ENCODE assay signal across 7 mouse cellular contexts in genomic region chr6:134928096-134928888, GRCm38 (mm10). TPM values are rescaled to one million over a fixed set of nuclear protein-coding genes. Genes with fewer than 3 reads are reported as not detected.
DNase-seq lines count a peak whose midpoint lies in the region; ATAC-seq and TF ChIP-seq lines count a peak whose summit lies in the region.

No protein-coding gene starts in this region.

- peaks cover 22% of the 10 kb centered on the region for H3K4me1 ChIP-seq in intestine, embryonic 14.5 days (replicated peaks; ENCODE audit: control insufficient read depth, insufficient read depth, low read length)
- peaks cover 7% of the 10 kb centered on the region; the same call in 1 of the 2 replicates for H3K4me1 ChIP-seq in limb, embryonic 11.5 days (ENCODE audit: control insufficient read depth, insufficient read depth, low read length)
- peaks cover 40% of the 10 kb centered on the region for H3K4me1 ChIP-seq in midbrain, embryonic 13.5 days (replicated peaks)
- peaks cover 2% of the 10 kb centered on the region; the same call in 1 of the 2 replicates for H3K4me1 ChIP-seq in small intestine, adult 2 months (ENCODE audit: control insufficient read depth, insufficient read depth, insufficient read length, low read length)

- peak overlapping the region; percentile 100 for H3K27ac ChIP-seq in intestine, embryonic 14.5 days (ENCODE audit: low read depth)
- peak overlapping the region; percentile 99 for H3K27ac ChIP-seq in limb, embryonic 11.5 days (replicated peaks; ENCODE audit: low read depth, low read length)
- peak overlapping the region; percentile 97 for H3K27ac ChIP-seq in midbrain, embryonic 13.5 days
- H3K27ac ChIP-seq in small intestine, adult 2 months (ENCODE audit: insufficient read depth, low read depth, low read length): peak overlapping the region; percentile 98

- peak; percentile 89 for ATAC-seq in intestine, embryonic 14.5 days (replicated peaks; ENCODE audit: low FRiP score, low TSS enrichment, low read depth)
- peak; percentile 95 for ATAC-seq in limb, embryonic 11.5 days (ENCODE audit: insufficient number of reproducible peaks, low FRiP score, low TSS enrichment, low read depth)
- ATAC-seq in midbrain, embryonic 13.5 days: peak; percentile 90

- no peaks in the 10 kb centered on the region for H3K9me3 ChIP-seq in intestine, embryonic 14.5 days (ENCODE audit: control insufficient read depth, low read length)
- no peaks in the 10 kb centered on the region for H3K9me3 ChIP-seq in limb, embryonic 11.5 days (ENCODE audit: control insufficient read depth, low read length)
- H3K9me3 ChIP-seq in midbrain, embryonic 13.5 days: no peaks in the 10 kb centered on the region

- H3K4me2 ChIP-seq in intestine, embryonic 14.5 days (ENCODE audit: low read length): peak overlapping the region; percentile 94
- peak overlapping the region; percentile 62 for H3K4me2 ChIP-seq in limb, embryonic 11.5 days (ENCODE audit: low read depth, severe bottlenecking)
- peak overlapping the region; percentile 93 for H3K4me2 ChIP-seq in midbrain, embryonic 13.5 days (replicated peaks)

- H3K9ac ChIP-seq in intestine, embryonic 14.5 days (ENCODE audit: low read length): peak overlapping the region; percentile 85
- peak overlapping the region; percentile 80 for H3K9ac ChIP-seq in limb, embryonic 11.5 days (ENCODE audit: low read length)
- H3K9ac ChIP-seq in midbrain, embryonic 13.5 days (replicated peaks): peak overlapping the region; percentile 82

- no peak for TF ChIP-seq POLR2A in small intestine, adult 2 months (IDR thresholded peaks at IDR 0.05; ENCODE audit: low read depth, low read length)

- peaks cover 10% of the 10 kb centered on the region for H3K36me3 ChIP-seq in intestine, embryonic 14.5 days (ENCODE audit: control insufficient read depth, insufficient read depth, low read length)
- no peaks in the 10 kb centered on the region for H3K36me3 ChIP-seq in limb, embryonic 11.5 days (ENCODE audit: control insufficient read depth, insufficient read depth, low read length)
- no peaks in the 10 kb centered on the region for H3K36me3 ChIP-seq in midbrain, embryonic 13.5 days
- peaks cover 3% of the 10 kb centered on the region; the same call in 1 of the 2 replicates for H3K36me3 ChIP-seq in small intestine, adult 2 months (ENCODE audit: control insufficient read depth, insufficient read depth, low read length)

- no peak for TF ChIP-seq CTCF in small intestine, adult 2 months (IDR thresholded peaks at IDR 0.05; ENCODE audit: extremely low read depth, insufficient read length, insufficient replicate concordance, low read depth, low read length)

- under 1% methylated on average over 63 of the region's 63 CpGs for WGBS in intestine, embryonic 14.5 days
- whole genome bisulfite sequencing in limb, embryonic 11.5 days: under 1% methylated on average over 63 of the region's 63 CpGs
- WGBS in midbrain, embryonic 13.5 days: under 1% methylated on average over 63 of the region's 63 CpGs
- WGBS in small intestine, adult 2 months: under 1% methylated on average over 63 of the region's 63 CpGs

- H3K27me3 ChIP-seq in intestine, embryonic 14.5 days (replicated peaks; ENCODE audit: control insufficient read depth, insufficient read depth, low read length): no peaks in the 10 kb centered on the region
- no peaks in the 10 kb centered on the region for H3K27me3 ChIP-seq in limb, embryonic 11.5 days (ENCODE audit: control insufficient read depth, insufficient read depth, low read length)
- no peaks in the 10 kb centered on the region for H3K27me3 ChIP-seq in midbrain, embryonic 13.5 days
- no peaks in the 10 kb centered on the region for H3K27me3 ChIP-seq in small intestine, adult 2 months (ENCODE audit: control insufficient read depth, insufficient read depth, low read length)

- peak overlapping the region; percentile 58 for H3K4me3 ChIP-seq in intestine, embryonic 14.5 days (ENCODE audit: low read depth, low read length)
- peak overlapping the region; percentile 41 for H3K4me3 ChIP-seq in limb, embryonic 11.5 days (ENCODE audit: low read depth, low read length)
- H3K4me3 ChIP-seq in midbrain, embryonic 13.5 days (replicated peaks): peak overlapping the region; percentile 59
- H3K4me3 ChIP-seq in small intestine, adult 2 months (ENCODE audit: low read depth, low read length): peak overlapping the region; percentile 90

- peak; percentile 83 for DNase-seq in adrenal gland, adult 8-10 months
- peak; percentile 97 for DNase-seq in embryo, embryonic 10.5 days (ENCODE audit: low spot score)
- DNase-seq in gastrocnemius, postnatal 25 days: peak; percentile 89
- peak; percentile 91 for DNase-seq in intestine, embryonic 14.5 days (ENCODE audit: low spot score)
- peak; percentile 91 for DNase-seq in limb, embryonic 11.5 days (ENCODE audit: low spot score)

RNA-seq across cellular contexts. Expression of gene Cdkn1b, which starts 8.1 kb away (rescaled TPM):
- 10 to 100 TPM; 32.9 to 44.0 (median 37.1) TPM for total RNA-seq in adrenal gland, adult 8-10 months (2022)
- total RNA-seq in gastrocnemius, postnatal 25 days (2021): 10 to 100 TPM; 33.9 to 34.0 TPM
- polyA plus RNA-seq in intestine, embryonic 14.5 days (2014; fragmentation: Nextera tagmentation; extraction: Ambion mirVana): 15.8 and 16.0 TPM in 2 replicates
- polyA plus RNA-seq in limb, embryonic 11.5 days (2014; fragmentation: Nextera tagmentation; extraction: Ambion mirVana): 13.7 and 16.1 TPM in 2 replicates
- 33.8 and 35.1 TPM in 2 replicates for polyA plus RNA-seq in midbrain, embryonic 13.5 days (2015; fragmentation: Nextera tagmentation; extraction: Ambion mirVana)
- polyA plus RNA-seq in small intestine, adult 2 months (2012; rRNA removed): 5.8 and 16.3 TPM in 2 replicates

RNA-seq across cellular contexts. Expression of gene Gpr19, which starts 29.9 kb away (rescaled TPM):
- total RNA-seq in adrenal gland, adult 8-10 months (2022): 1 to 10 TPM; 7.1 to 9.8 (median 7.9) TPM
- 1 to 10 TPM; 3.2 to 4.0 TPM for total RNA-seq in gastrocnemius, postnatal 25 days (2021)
- 10.7 and 11.1 TPM in 2 replicates for polyA plus RNA-seq in intestine, embryonic 14.5 days (2014; fragmentation: Nextera tagmentation; extraction: Ambion mirVana)
- polyA plus RNA-seq in limb, embryonic 11.5 days (2014; fragmentation: Nextera tagmentation; extraction: Ambion mirVana): 8.9 and 9.8 TPM in 2 replicates
- polyA plus RNA-seq in midbrain, embryonic 13.5 days (2015; fragmentation: Nextera tagmentation; extraction: Ambion mirVana): 45.0 and 47.9 TPM in 2 replicates
- polyA plus RNA-seq in small intestine, adult 2 months (2012; rRNA removed): 1.8 and 6.7 TPM in 2 replicates

RNA-seq across cellular contexts. Expression of gene Apold1, which starts 53.2 kb away (rescaled TPM):
- total RNA-seq in adrenal gland, adult 8-10 months (2022): 1 to 10 TPM; 1.8 to 8.8 (median 2.2) TPM
- total RNA-seq in gastrocnemius, postnatal 25 days (2021): 1 to 10 TPM; 1.4 to 1.9 TPM
- 3.2 and 3.9 TPM in 2 replicates for polyA plus RNA-seq in intestine, embryonic 14.5 days (2014; fragmentation: Nextera tagmentation; extraction: Ambion mirVana)
- polyA plus RNA-seq in limb, embryonic 11.5 days (2014; fragmentation: Nextera tagmentation; extraction: Ambion mirVana): 3.0 and 3.4 TPM in 2 replicates
- 3.0 and 3.7 TPM in 2 replicates for polyA plus RNA-seq in midbrain, embryonic 13.5 days (2015; fragmentation: Nextera tagmentation; extraction: Ambion mirVana)
- polyA plus RNA-seq in small intestine, adult 2 months (2012; rRNA removed): 0.43 and 0.63 TPM in 2 replicates

Comparison
In these comparisons a context has a peak if more than half of its experiments do, and no peak if none do; other contexts are left out.
1. Peak in every context shown above with its lines: DNase-seq, ATAC-seq, H3K4me3 ChIP-seq and H3K27ac ChIP-seq.